Mouse (Mus musculus) CD4-positive naive resting alpha-beta T cell, adult 57 days (primary cell): ENCODE measurements around the gene Smpd3. TPM values are rescaled to one million over a fixed set of nuclear protein-coding genes. Genes with fewer than 3 reads are reported as not detected.

Experiments
- total RNA-seq: library from RNA; stranded (reverse); gene quantifications from one replicate; pipeline ENCODE4 v1.2.4, GENCODE M21; 2023

Smpd3 gene
- total RNA-seq: 0.41 TPM

GRCm38 (mm10) chr8:106337852-106338521 lies at the start of gene Smpd3:
Gene Smpd3 (minus strand): TSS chr8:106337988.

GRCm38 (mm10) chr8:106210821-106211345 lies 126.9 kb downstream of the Smpd3 start, which contains the start of the genes Slc7a6os and Prmt7:
Gene Slc7a6os (minus strand): TSS chr8:106210935.
Gene Prmt7 (plus strand): TSS chr8:106210936.

Other genes starting within 250 kb of the Smpd3 start
- 1.0 TPM for gene Esrp2, start 201.0 kb downstream of the Smpd3 start, total RNA-seq
- 6.0 TPM for gene Pla2g15, start 187.6 kb downstream of the Smpd3 start, total RNA-seq
- 49.9 TPM for gene Slc7a6, start 169.1 kb downstream of the Smpd3 start, total RNA-seq
- 66.5 TPM for gene Slc7a6os, start 127.1 kb downstream of the Smpd3 start, total RNA-seq
- gene Prmt7, start 127.1 kb downstream of the Smpd3 start, total RNA-seq: 26.6 TPM
- gene Zfp90, start 77.3 kb upstream of the Smpd3 start, total RNA-seq: 6.0 TPM
- not detected for gene 6030452D12Rik, start 162.5 kb upstream of the Smpd3 start, total RNA-seq
- gene Cdh3, start 172.9 kb upstream of the Smpd3 start, total RNA-seq: 0.12 TPM
- gene Gm10073, start 235.5 kb upstream of the Smpd3 start, total RNA-seq: 536 TPM